Mouse (Mus musculus) lung, adult 2 months (tissue): ENCODE data around the gene Tnc. TPM values are rescaled to one million over a fixed set of nuclear protein-coding genes. Genes with fewer than 3 reads are reported as not detected.

Experiments used
- DNase-seq: peaks from one replicate; pipeline ENCODE4 v3.0.0; 2022
- H3K4me1 ChIP-seq: fragments of 200-500 bp; 2 replicates; pipeline ENCODE4 v1.6.1; 2011; ENCODE audit warnings: low read length; ENCODE audit not compliant: control insufficient read depth, insufficient read depth
- H3K4me3 ChIP-seq: fragments of 200-500 bp; replicated peaks from 2 replicates; pipeline ENCODE3; 2011; ENCODE audit warnings: low read depth, mild to moderate bottlenecking, control low read depth, low read length; ENCODE audit errors: extremely low read depth
- CTCF ChIP-seq: fragments of 200-500 bp; IDR thresholded peaks from 2 replicates; pipeline ENCODE4 v1.5.1; 2011; ENCODE audit warnings: mild to moderate bottlenecking, low read length, control low read depth; ENCODE audit not compliant: insufficient read depth
- POLR2A ChIP-seq: fragments of 200-500 bp; IDR thresholded peaks from 2 replicates; pipeline ENCODE4 v1.6.1; 2011; ENCODE audit warnings: low read depth, mild to moderate bottlenecking, control low read depth, low read length, borderline replicate concordance; ENCODE audit errors: extremely low read depth
- WGBS: fragments of 180-500 bp; shearing (Covaris S2); methylation state at CpG from one replicate; pipeline ENCODE4 v1.1.7; 2018; 5-methylcytosine and 5-hydroxymethylcytosine counted together
- polyA plus RNA-seq: library from polyadenylated mRNA; depleted of rRNA; stranded (reverse); fragments of >200 nt; gene quantifications from 2 replicates; pipeline ENCODE4 v1.2.3, GENCODE M21; 2012; rRNA removed

Gene Tnc
- polyA plus RNA-seq, result 6.6 and 7.3 TPM in 2 replicates

DNA sequence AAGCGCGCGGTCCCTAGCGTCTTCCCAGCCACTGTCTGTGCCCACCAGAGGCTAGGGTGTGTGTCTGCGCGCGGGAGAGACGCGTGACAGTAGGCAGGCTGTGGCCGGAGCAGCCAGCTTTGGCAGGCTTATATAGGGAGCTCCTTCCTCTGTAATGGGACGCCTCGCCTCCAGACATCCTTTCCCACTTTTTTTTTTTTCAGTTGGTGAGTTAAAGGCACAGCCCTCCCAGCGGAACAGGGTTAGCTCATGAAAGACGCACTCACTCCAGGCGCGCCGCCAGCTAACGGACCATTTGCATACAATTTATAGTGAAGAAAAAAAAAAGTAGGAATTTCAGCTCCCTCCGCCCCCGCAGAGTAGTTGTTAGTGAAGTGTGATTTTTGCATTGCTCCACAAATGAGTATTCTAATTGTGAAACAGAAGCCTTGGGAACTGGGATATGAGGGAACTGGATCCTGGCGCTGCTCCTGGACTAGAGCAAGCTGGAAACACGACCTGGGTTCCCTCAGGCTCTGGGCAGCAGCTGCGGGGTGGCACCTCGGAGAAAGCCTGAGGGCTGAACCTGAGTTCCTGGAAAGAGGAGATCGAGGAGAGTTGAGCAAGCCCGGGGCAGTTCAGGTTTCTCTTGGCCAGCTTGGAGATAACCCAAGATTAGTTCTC lies at the start of gene Tnc:
TSS of gene Tnc (minus strand) at position 185 of the 663 bp plus-strand sequence.
- peak within 1 kb of the TSS; percentile 26 for H3K4me3 ChIP-seq
- no peak for DNase-seq
- 1% methylated on average over 26 of the region's 26 CpGs for WGBS
- no peaks in the 10 kb centered on the region for H3K4me1 ChIP-seq
- TF ChIP-seq POLR2A (no peak), CTCF (no peak)

DNA sequence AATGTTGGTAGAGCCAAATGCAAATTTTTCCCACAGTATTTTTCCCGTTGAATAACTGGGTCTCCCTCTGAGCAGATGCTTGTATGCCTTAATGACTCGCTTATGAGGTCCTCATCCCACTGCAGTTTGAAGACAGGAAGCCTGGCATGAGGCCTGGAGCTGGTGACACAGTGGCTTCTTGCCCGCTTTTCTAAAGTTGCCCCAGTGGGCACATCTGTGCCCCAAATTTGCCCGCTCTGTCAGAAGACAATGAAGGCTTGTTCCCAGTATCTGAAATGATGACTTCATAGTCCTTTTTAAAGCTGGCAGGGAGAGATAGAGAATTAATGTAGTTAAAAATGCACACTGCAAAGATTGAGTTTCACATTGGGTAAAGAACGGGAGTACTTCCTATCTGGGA lies 47.4 kb upstream of the Tnc start:
- no peak for DNase-seq
- TF ChIP-seq CTCF (no peak), POLR2A (no peak)
- WGBS, result 84% methylated on average over 5 of the region's 5 CpGs
- Histone ChIP-seq H3K4me3 (no peak overlapping the region), H3K4me1 (no peaks in the 10 kb centered on the region)

DNA sequence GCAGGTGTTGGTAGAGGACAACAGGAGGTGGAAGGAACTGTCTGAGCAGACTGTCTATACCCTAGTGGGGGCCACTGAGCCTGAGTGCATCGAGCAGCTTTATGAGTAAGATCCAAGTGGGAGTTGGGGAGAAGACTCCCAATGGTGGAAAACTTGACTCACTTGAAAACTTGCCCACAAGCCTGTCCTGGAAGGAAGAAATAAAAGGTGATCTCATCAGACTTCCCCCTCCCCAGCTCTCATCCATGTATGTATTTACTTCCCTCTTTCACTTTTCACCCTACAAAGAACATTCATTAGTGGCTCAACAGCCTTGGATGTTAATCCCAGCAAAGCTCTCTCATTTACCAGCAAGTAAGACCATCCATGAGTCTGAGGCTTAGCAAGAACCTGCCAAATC lies 46.0 kb upstream of the Tnc start:
- TF ChIP-seq CTCF (no peak), POLR2A (no peak)
- WGBS, result 56% methylated on average over 1 of the region's 1 CpGs
- no peak for DNase-seq

DNA sequence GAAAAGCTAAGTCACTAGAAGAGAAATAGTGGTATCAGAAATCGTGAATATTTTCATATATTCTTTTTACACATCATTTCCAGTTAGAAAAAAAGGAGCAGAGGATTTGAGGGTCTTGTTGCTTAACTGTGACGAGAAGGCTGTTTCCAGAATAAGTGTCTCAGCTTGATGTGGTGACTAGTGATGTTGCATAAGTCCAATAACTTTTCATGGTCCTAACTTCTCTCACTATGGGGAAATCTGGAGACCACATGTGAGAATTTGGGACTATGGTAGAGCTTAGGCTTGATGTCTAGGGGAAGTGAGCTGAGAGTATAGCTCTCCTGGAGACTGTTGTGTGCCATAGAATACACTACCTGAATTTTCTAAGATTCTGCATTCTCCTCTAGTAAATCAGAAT lies 42.6 kb upstream of the Tnc start:
- 62% methylated on average over 2 of the region's 2 CpGs for WGBS
- TF ChIP-seq CTCF (no peak), POLR2A (no peak)
- no peak overlapping the region for H3K4me3 ChIP-seq
- no peaks in the 10 kb centered on the region for H3K4me1 ChIP-seq
- DNase-seq, result no peak

More for the DNA sequence above, 46.0 kb upstream of the Tnc start:
- H3K4me3 ChIP-seq, result no peak overlapping the region
- H3K4me1 ChIP-seq, result no peaks in the 10 kb centered on the region

DNA sequence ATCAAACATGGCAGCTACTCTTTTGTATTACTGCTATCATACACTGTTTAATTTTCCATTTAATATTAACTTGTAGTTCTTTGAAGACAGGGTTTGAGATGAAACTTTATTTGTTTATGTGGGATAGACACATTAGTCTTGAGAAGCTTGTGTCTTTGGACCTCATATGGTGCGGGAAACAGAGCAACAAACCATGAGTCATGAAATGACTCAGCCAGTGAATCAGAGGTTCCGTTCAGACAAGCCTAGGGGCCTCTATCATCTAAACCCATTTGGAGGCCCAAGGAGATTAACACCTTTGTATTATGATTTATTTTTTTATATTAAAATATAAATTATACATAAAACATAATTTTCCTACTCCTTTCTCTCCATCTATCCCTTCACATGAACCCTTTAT lies 40.9 kb upstream of the Tnc start:
- 69% methylated on average over 2 of the region's 2 CpGs for WGBS

DNA sequence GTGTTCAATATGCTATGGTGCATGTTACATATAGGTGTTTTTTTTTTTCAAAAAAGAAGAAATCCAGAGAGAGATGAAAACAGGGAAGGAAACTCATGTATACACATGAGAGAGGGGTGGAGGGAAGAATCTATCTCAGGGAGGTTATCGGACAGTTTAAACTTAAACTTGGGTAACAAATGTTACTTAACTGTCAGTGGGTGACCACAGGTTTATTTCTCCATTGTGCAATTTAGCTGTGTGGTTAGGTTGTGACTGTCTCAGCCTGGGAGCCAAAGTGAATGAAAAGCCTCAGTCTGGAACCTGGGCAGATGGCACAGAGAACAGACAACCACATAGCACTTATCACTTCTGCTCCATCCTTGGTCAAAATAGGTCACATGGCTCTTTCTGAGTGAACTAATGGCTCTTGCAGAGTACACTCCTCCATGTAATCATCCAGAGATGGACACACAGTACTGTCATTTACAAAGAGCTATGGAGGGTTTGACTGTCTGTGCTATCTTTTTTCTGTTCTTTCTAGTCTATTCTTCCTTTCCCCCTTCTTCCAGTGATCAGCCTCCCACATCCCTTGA lies 39.3 kb upstream of the Tnc start:
- 88% methylated on average over 1 of the region's 1 CpGs for WGBS
- H3K4me1 ChIP-seq, result no peaks in the 10 kb centered on the region
- no peak for DNase-seq
- H3K4me3 ChIP-seq, result no peak overlapping the region
- TF ChIP-seq CTCF (no peak), POLR2A (no peak)

More for the DNA sequence above, 40.9 kb upstream of the Tnc start:
- DNase-seq, result no peak
- H3K4me3 ChIP-seq, result no peak overlapping the region
- no peaks in the 10 kb centered on the region for H3K4me1 ChIP-seq
- TF ChIP-seq CTCF (no peak), POLR2A (no peak)

DNA sequence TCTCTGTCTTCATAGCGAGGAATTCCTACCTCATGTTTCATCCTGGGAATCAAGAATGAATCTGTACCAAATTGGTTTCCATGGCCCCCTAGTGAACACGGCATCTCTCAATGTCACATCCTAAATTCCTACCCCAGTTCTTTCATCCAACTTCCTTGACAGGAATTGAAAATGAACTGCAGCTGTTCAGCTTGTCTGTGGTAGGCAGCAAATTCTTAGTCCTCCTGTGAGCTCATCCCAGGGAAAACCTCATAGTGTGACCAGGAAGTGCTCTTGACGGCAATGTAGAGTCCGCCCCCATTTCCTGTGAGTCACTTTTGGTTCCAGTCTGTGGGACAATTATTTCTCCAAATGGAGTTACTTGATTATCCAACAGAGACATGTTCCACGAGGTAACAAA lies 37.0 kb upstream of the Tnc start:
- Histone ChIP-seq H3K4me1 (no peaks in the 10 kb centered on the region), H3K4me3 (no peak overlapping the region)
- DNase-seq, result no peak
- TF ChIP-seq POLR2A, result no peak
- no peak for TF ChIP-seq CTCF
- 45% methylated on average over 5 of the region's 5 CpGs for WGBS

DNA sequence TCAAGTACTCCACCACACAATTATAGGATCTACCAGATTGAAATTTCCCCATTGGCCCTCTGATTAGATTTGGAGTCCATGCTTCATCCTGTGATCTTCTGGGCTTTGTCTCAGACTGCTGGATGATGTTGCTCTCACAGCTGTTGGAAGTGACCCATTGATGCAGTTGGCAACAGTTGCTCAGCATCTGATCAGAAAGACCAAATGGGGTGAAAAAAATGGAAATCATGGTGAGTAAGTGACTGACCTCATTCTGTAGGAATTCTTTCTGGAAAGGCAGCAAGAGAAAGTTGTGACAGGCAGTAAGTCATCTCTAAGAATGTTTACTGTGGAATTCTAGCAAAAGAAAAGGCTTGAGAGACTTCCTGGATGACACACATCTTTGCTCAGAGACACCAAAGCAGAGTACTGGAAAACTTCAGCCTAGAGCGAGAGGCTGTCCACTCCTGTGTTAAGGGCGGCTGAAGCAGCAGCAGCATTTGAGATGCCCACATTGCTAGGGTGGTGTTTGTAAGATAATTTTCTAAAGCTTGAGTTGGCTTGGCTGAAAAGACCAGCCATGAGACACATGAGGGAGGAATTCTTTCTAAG lies 31.3 kb upstream of the Tnc start:
- 65% methylated on average over 2 of the region's 2 CpGs for WGBS
- TF ChIP-seq POLR2A, result no peak
- no peak for TF ChIP-seq CTCF
- Histone ChIP-seq H3K4me1 (no peaks in the 10 kb centered on the region), H3K4me3 (no peak overlapping the region)
- no peak for DNase-seq

DNA sequence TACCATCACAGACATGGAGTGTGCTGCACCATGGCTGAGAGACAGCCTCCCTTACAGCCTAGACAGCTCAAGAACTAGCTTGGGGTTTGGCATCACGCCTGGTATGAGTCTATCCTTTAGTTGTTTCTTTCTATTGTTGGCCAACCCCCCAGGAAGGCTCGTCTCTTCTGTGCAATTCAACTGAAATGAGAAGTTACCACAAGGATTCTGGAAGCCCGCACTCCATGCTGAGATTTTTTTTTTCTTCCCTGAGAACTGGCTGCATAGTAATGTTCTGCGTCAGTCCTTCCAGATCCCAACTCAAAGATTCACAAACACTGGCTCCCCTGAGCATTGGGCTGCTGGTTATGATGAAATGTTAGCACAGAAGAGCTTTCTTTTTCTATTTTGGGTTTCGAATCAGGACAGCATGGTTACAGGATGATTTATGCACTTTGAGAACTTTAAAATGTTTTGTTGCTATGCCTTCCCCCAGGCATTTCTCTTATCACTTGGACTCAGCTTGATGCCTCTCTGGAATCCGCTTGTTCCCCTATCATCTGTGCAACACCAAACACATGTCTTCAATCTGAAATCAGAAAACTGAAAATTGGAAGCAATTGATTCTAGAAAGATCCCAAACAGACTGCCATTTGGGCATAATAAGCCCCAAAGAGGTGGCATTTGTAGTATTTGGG lies 29.7 kb upstream of the Tnc start:
- TF ChIP-seq CTCF (no peak), POLR2A (no peak)
- DNase-seq, result no peak
- H3K4me3 ChIP-seq, result no peak overlapping the region
- H3K4me1 ChIP-seq, result no peaks in the 10 kb centered on the region
- 59% methylated on average over 6 of the region's 6 CpGs for WGBS

DNA sequence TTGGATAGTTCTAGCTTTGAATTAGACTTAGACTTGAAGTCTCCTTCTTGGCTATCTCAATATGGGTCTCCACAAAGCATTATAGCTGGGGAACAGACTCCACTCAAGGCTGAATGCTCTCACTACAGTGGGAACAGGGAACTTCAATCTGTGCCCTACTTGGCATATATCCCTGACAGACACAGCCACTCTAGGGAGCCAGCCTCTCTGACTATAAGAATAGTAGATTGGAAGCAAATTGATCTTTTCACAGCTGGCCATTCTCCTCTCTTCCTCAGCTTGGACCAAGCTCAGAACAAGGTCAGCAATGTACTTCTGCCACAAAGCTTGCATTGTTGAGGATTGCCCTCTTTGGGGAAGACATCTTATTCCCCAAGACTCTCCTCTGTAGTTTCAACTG lies 27.9 kb upstream of the Tnc start:
- Histone ChIP-seq H3K4me1 (no peaks in the 10 kb centered on the region), H3K4me3 (no peak overlapping the region)
- TF ChIP-seq POLR2A (no peak), CTCF (no peak)
- DNase-seq, result no peak
